Mouse (Mus musculus): ENCODE data around the gene Lgals1.

Lgals1 gene

GRCm38 (mm10) chr15:78937311-78937710 is 10.8 kb downstream of the Lgals1 start:
- DNase-seq (ENCODE audit: low read depth, low spot score) = no peak

DNA sequence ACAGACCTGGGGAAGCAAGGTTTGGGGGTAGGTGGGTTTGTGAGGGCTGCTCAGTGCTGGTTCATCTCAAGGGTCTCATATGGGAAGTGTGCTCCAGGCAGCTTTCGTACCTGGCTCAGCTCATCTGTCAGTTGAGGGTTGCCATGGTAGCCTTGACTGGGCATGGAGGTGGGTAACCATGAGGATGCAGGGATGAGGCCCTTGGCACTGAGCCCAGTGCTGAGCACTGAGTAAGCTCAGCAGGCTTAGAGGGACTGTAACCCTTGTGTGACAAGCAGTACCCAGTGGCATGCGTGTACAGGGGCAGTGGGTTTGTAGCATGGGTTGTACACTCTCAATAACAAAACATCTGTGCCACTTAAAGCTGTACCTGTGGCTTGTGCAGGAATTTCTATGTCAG is 11.4 kb downstream of the Lgals1 start:
- no peak for DNase-seq (ENCODE audit: low read depth, low spot score)

GRCm38 (mm10) chr15:78940325-78940724 is 13.8 kb downstream of the Lgals1 start:
- no peak for DNase-seq (ENCODE audit: low read depth, low spot score)

- peak; percentile 51 for DNase-seq (ENCODE audit: low read depth, low spot score)
Measured at GRCm38 (mm10) chr15:78942663-78943062, 16.1 kb downstream of the Lgals1 start.

GRCm38 (mm10) chr15:78946232-78946631 is 19.7 kb downstream of the Lgals1 start:
- no peak for DNase-seq (ENCODE audit: low read depth, low spot score)

GRCm38 (mm10) chr15:78947657-78948056 is 21.1 kb downstream of the Lgals1 start, which contains the start of gene Triobp:
Gene Triobp, plus strand, starts transcription at chr15:78947724.
- DNase-seq (ENCODE audit: low read depth, low spot score) = peak; percentile 88

DNA sequence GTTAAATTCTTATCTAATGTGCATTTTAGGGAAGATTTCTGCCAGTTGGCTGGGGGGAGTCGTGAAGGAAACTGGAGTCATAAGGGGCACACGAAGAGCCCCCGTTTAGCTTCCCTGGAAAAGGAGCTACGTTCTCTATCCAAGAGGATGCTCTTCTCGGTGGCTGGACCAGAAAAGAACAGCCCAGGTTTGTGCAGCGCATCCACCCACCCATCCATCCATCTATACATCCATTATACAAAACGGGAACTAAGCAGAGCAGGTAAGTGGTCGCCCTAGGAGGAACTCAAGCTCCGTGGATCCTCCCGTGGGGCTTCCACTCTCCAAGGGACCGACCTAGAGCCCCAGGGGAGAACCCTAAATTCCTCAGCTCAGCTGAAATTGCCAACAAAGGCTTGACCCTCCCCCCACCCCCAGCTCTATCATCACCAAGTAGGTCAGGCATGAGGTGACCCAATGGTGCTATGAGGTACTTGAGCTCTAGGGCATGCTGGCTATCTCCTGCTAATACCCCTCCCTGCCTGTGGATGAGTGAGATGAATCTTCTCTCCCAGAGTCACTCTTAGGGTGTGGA is 21.7 kb downstream of the Lgals1 start:
- no peak for DNase-seq (ENCODE audit: low read depth, low spot score)

DNA sequence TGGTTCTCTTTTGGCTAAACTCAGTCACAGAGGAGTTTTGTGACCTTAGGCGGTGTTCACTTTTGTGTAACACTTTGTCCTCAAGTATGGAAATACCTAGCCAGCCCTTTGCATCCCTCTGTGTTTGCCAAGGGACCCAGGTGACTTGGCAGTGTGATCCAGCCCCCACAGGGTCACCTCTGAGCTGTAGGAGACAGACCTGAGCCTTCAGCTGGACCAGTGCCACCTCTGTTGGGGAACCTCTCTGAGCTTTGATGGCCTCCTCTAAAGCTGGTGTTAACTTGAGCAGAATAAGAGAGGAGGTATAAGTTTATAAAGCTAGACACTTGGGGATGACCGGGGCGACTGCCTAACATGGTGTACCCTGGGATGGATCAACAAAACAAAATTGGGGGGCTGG is 22.4 kb downstream of the Lgals1 start:
- DNase-seq (ENCODE audit: low read depth, low spot score) = no peak

DNA sequence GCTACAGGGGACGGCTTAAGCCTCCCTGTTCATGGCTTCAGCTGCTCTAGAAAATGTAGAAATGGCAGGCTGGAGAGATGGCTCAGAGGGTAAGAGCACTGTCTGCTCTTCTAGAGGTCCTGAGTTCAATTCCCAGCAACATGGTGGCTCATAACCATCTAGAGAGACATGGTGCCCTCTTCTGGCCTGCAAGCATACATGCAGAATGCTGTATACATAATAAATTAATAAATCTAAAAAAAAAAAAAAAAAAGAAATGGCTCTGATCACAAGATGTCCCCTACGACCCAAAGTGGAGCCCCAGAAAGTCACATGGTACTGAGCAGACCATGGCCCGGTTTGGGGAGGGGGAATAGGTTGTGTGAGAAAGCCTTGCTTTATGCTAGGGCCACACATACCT is 29.1 kb downstream of the Lgals1 start:
- DNase-seq (ENCODE audit: low read depth, low spot score) = no peak

DNA sequence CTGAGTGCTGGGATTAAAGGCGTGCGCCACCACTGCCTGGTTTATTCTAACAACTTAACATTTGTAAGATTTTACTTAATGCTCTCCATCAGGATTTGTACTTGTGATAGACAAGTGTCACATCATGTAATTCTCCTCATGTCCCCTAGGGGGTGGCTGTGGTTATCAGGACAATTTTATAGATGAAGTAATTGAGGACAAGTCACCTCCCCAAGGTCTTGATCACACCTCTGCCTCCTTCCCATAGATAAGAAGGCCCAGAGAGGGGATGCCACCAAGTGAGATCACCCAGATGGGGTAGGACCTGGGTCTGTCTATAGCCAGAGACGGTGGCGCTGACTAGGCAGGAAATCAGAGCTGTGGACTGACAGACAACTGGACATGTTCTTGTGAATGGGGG is 29.8 kb downstream of the Lgals1 start:
- DNase-seq (ENCODE audit: low read depth, low spot score) = no peak

DNA sequence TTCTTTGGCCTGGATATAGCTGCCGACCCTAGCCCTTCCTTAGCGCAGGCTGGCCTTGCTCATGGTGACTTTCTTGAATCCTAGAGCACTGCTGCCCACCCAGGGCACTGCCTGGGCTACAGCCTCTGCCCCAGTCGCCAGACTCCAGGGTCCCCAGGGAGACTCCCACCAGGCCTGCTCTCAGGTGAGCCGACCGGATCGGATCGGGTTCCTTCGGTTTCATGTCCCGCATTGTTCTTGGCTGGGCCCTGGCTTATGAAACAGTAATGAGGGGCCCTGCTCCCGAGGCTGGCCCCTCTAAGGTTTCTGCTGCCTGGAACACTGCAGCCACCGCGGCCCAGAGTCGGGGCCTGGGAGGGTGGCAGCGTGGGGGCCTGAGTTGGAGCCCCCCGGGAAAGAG is 30.5 kb downstream of the Lgals1 start:
- no peak for DNase-seq (ENCODE audit: low read depth, low spot score)

DNA sequence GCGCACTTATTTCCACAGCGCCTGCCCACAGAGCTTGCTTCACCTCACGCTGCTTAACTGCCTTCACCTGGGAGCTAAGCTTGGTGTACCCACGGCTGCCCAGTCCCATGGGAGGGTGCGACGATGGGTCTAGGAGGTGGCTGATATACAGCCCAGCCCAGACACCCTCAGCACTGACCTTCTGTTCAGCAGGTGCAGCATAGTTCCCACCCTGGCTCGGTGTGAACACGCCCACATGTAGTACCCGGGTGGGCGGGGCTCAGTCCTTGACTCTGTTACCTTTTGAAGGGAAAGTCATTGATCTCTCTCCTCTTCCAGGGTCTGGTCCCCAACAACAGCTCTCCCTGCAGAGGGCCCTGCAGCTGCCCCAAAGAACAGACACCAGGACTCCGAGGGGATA is 33.0 kb downstream of the Lgals1 start:
- DNase-seq (ENCODE audit: low read depth, low spot score) = no peak

DNA sequence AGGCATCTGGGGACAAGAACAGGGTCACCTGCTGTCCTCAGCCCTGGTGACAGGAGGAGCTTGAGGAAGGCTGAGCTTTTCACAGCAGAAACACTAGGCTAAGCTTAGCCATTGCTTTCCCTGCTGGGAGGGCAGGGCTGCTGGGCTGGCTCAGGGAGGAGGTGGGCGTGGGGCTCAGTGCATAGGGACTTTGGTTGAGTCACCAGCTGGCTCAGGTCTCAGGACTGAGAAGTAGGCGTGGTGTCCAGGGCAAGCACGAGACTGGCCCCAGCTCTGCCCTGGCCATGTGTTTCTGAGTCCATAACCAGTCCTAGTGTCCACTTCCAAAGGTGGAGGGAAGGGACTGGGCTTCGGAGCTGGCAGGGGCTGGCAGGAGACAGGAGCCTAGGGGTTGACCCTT is 33.6 kb downstream of the Lgals1 start:
- peak; percentile 73 for DNase-seq (ENCODE audit: low read depth, low spot score)

- peak; percentile 68 for DNase-seq (ENCODE audit: low read depth, low spot score)
Measured at GRCm38 (mm10) chr15:78962885-78963284, 36.4 kb downstream of the Lgals1 start.

DNA sequence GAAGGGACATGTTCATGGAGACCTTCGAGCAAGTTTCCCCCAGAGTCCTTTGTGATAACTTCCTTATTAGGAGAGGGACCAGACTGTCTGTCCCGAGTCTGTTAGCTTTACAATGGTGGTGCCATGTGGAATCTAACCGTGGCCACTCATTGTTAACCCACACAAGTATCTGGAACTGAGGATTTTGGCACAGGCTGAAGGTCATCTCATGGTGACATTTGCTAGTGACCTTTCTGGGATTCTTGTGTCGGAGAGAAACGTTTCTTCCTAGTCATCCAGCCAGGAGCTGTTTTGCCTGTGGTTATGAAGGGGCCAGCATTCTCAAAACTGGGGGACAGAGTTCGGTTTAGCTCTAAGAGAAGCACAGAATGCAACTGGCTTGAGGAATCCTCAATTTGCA is 45.1 kb downstream of the Lgals1 start:
- no peak for DNase-seq (ENCODE audit: low read depth, low spot score)

DNA sequence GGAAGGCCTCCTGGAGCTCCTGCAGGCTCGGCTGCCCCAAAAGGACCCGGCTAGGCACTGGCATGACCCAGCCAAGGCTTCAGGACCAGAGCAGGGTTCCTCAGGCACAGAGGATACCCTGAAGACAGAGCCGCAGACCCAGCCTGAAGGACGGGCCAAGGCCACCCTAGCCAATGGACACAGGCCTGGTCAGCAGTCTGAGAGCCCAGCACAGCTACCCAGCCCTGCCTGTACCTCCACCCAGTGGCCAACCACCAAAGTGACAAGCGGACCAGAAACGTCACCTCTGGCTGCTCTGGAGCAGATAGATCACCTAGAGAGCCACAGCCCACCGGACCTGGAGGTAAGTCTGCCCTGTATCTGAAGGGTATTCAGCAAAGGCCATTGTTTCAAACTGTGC is 47.4 kb downstream of the Lgals1 start:
- DNase-seq (ENCODE audit: low read depth, low spot score) = no peak

DNA sequence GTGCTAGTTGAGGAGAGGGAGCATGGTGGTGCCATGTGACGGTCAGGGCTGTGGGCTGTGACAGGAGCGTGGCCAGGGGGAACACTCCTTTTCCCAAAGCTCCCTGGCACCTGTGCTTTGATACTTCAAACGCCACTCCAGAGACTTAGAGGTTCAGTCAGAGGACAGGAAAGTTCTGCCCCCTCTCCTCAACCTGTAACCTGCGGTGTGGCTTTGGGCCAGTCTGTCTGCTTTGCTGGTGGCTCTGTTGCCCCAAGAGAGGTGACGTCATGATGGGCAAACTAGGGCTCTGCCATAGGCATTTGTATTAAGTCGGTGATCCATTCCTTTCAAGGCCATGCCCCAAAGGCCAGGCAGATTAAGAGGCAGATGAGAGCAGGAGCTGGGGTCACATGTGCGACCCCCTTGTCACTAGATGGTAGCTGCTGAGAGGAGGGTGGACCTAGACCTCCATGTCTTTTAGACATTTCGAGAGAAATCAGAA is 51.2 kb downstream of the Lgals1 start:
- DNase-seq (ENCODE audit: low read depth, low spot score) = no peak

GRCm38 (mm10) chr15:78978875-78979274 is 52.4 kb downstream of the Lgals1 start:
- peak; percentile 91 for DNase-seq (ENCODE audit: low read depth, low spot score)

Measured in skeletal muscle tissue, adult 2 months (tissue).